Mouse (Mus musculus) neural tube, embryonic 14.5 days (tissue): Measurements from ENCODE around the gene Ltbp4. TPM values are rescaled to one million over a fixed set of nuclear protein-coding genes. Genes with fewer than 3 reads are reported as not detected.

ENCODE experiments used
- ATAC-seq: fragments of 200-750 bp; cut with Nextera tagmentation; 2 replicates; pipeline ENCODE4 v1.8.0; 2017; ENCODE audit warnings: low read depth, mild to moderate bottlenecking, moderate TSS enrichment, moderate library complexity
- H3K27ac ChIP-seq: fragments of 300-500 bp; sonication (generic); 2 replicates; pipeline ENCODE4 v1.5.1; 2014; ENCODE audit warnings: low read depth, mild to moderate bottlenecking, control low read depth, low read length, moderate library complexity, mixed read lengths
- H3K27me3 ChIP-seq: fragments of 300-500 bp; sonication (generic); 2 replicates; pipeline ENCODE4 v1.6.1; 2014; ENCODE audit warnings: low read length; ENCODE audit not compliant: control insufficient read depth, insufficient read depth
- H3K36me3 ChIP-seq: fragments of 300-500 bp; sonication (generic); 2 replicates; pipeline ENCODE4 v1.6.1; 2014; ENCODE audit warnings: low read length, mixed read lengths; ENCODE audit not compliant: control insufficient read depth, insufficient read depth
- H3K4me1 ChIP-seq: fragments of 300-500 bp; sonication (generic); 2 replicates; pipeline ENCODE4 v1.6.1; 2014; ENCODE audit warnings: low read length; ENCODE audit not compliant: control insufficient read depth, insufficient read depth
- H3K4me2 ChIP-seq: fragments of 300-500 bp; sonication (generic); 2 replicates; pipeline ENCODE4 v1.6.1; 2014; ENCODE audit warnings: mild to moderate bottlenecking, low read depth, low read length, control low read depth
- H3K4me3 ChIP-seq: fragments of 300-500 bp; sonication (generic); 2 replicates; pipeline ENCODE4 v1.5.1; 2014; ENCODE audit warnings: low read depth, low read length, control low read depth, mixed read lengths
- H3K9ac ChIP-seq: fragments of 300-500 bp; sonication (generic); replicated peaks from 2 replicates; pipeline ENCODE4 v1.6.1; 2014; ENCODE audit warnings: low read depth, mild to moderate bottlenecking, control low read depth, low read length, mixed read lengths
- H3K9me3 ChIP-seq: fragments of 300-500 bp; sonication (generic); 2 replicates; pipeline ENCODE4 v1.6.1; 2016; ENCODE audit warnings: low read length; ENCODE audit not compliant: control insufficient read depth
- WGBS: fragments of 180-500 bp; shearing (Covaris S2); extraction: QIAGEN DNeasy Blood & Tissue Kit; methylation state at CpG from one replicate; pipeline ENCODE4 v1.1.7; 2014; 5-methylcytosine and 5-hydroxymethylcytosine counted together
- polyA plus RNA-seq: library from polyadenylated mRNA; unstranded; fragments of >200 nt; fragmentation: Nextera tagmentation; extraction: Ambion mirVana; gene quantifications from 2 replicates; pipeline ENCODE4 v1.2.1, GENCODE M21; 2014

Gene Ltbp4
- 5.8 and 11.5 TPM in 2 replicates for polyA plus RNA-seq

DNA sequence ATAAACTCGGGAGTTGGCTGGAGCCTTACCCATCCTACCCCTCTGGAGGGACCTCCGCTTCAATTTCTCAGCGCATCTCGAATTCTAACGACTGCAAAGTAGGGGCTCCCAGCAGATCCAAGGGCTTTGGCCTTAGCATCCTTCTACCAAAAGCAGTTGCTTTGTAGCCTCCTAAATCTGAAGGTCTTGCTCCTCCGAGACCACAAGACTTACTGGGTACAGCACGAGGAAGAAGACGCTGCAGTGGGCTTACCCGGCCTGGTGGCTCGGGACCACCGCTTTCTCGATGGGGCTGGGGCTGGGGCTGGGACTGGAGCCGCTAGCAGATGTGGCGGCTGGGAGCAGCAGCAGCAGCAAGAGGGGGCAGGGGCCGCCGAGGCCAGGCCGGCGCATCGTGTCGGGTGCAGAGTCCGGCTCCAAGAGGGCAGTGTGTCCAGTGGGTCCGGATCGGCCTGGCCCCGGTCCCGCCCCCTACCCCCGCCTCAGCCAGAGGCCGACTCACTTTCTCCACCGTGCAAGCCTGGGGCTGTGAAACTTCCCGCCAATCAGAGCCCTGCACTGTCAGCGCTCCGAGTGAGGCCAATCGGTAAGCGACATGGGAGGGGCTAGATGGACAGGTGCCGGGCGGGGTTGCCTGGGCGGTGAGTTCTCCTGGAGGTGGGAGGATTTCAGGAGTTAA lies at the start of gene Ltbp4:
Gene Ltbp4 (minus strand): TSS at position 518 of the 679 bp plus-strand sequence.
- no peak for ATAC-seq
- H3K27ac ChIP-seq = no peak within 1 kb of the TSS
- H3K9me3 ChIP-seq = no peaks in the 10 kb centered on the region
- peak within 1 kb of the TSS; percentile 19 for H3K4me3 ChIP-seq
- peak within 1 kb of the TSS; percentile 43 for H3K4me2 ChIP-seq
- 2% methylated on average over 36 of the region's 36 CpGs for WGBS
- H3K4me1 ChIP-seq = peaks cover 25% of the 10 kb centered on the region; the same call in 1 of the 2 replicates
- H3K27me3 ChIP-seq = peaks cover 36% of the 10 kb centered on the region
- no peak within 1 kb of the TSS; the same call in 1 of the 2 replicates for H3K9ac ChIP-seq
- H3K36me3 ChIP-seq = peaks cover under 1% of the 10 kb centered on the region; the same call in 1 of the 2 replicates

- H3K27ac ChIP-seq = no peak overlapping the region
- H3K4me1 ChIP-seq = no peaks in the 10 kb centered on the region
- H3K4me3 ChIP-seq = no peak overlapping the region
- ATAC-seq = no peak
- no peak overlapping the region for H3K9ac ChIP-seq
- no peaks in the 10 kb centered on the region for H3K9me3 ChIP-seq
- no peaks in the 10 kb centered on the region for H3K27me3 ChIP-seq
- H3K36me3 ChIP-seq = no peaks in the 10 kb centered on the region
- WGBS = 32% methylated on average over 4 of the region's 4 CpGs
- no peak overlapping the region for H3K4me2 ChIP-seq
Observed at GRCm38 (mm10) chr7:27384731-27385130, 47.2 kb upstream of the Ltbp4 start.

GRCm38 (mm10) chr7:27384134-27384533 lies 46.6 kb upstream of the Ltbp4 start:
- Histone ChIP-seq H3K4me1 (no peaks in the 10 kb centered on the region), H3K36me3 (no peaks in the 10 kb centered on the region), H3K9ac (no peak overlapping the region), H3K4me3 (no peak overlapping the region), H3K4me2 (no peak overlapping the region), H3K27ac (no peak overlapping the region), H3K27me3 (no peaks in the 10 kb centered on the region; the same call in 1 of the 2 replicates), H3K9me3 (no peaks in the 10 kb centered on the region)
- no peak for ATAC-seq
- 60% methylated on average over 5 of the region's 5 CpGs for WGBS

GRCm38 (mm10) chr7:27383233-27383632 lies 45.7 kb upstream of the Ltbp4 start:
- H3K27ac ChIP-seq = no peak overlapping the region
- H3K4me3 ChIP-seq = no peak overlapping the region
- WGBS = 87% methylated on average over 1 of the region's 1 CpGs
- H3K36me3 ChIP-seq = no peaks in the 10 kb centered on the region
- H3K27me3 ChIP-seq = no peaks in the 10 kb centered on the region; the same call in 1 of the 2 replicates
- no peaks in the 10 kb centered on the region for H3K9me3 ChIP-seq
- no peak for ATAC-seq
- no peaks in the 10 kb centered on the region for H3K4me1 ChIP-seq
- H3K9ac ChIP-seq = no peak overlapping the region
- H3K4me2 ChIP-seq = no peak overlapping the region

GRCm38 (mm10) chr7:27381560-27381959 lies 44.1 kb upstream of the Ltbp4 start:
- H3K9me3 ChIP-seq = no peaks in the 10 kb centered on the region
- no peaks in the 10 kb centered on the region for H3K36me3 ChIP-seq
- 67% methylated on average over 4 of the region's 4 CpGs for WGBS
- no peak for ATAC-seq
- H3K4me3 ChIP-seq = no peak overlapping the region
- peaks cover 7% of the 10 kb centered on the region for H3K27me3 ChIP-seq
- no peak overlapping the region for H3K27ac ChIP-seq
- H3K4me1 ChIP-seq = no peaks in the 10 kb centered on the region
- H3K4me2 ChIP-seq = no peak overlapping the region
- H3K9ac ChIP-seq = no peak overlapping the region

DNA sequence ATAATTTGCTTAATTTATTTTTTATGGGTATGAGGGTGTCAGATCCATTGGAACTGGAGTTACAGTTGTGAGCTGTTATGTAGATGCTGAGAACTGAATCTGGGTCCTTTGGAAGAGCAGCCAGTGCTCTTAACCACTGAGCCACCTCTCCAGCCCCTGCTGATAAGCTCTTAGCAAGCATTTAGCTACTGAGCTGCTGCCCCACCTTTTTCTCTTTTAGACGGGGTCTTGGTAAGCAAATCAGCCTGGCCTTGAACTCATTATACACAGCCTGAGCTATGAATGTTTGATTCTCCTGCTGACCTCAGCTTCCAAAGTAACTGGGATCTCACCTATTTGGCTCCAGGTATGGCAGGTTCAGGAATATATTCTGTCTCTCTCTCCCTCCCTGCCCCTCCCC lies 43.5 kb upstream of the Ltbp4 start:
- Histone ChIP-seq H3K4me2 (no peak overlapping the region), H3K27me3 (peaks cover 10% of the 10 kb centered on the region), H3K9me3 (no peaks in the 10 kb centered on the region), H3K27ac (no peak overlapping the region), H3K36me3 (no peaks in the 10 kb centered on the region), H3K4me1 (no peaks in the 10 kb centered on the region), H3K9ac (no peak overlapping the region), H3K4me3 (no peak overlapping the region)
- no peak for ATAC-seq
- 44% methylated on average over 1 of the region's 1 CpGs for WGBS

DNA sequence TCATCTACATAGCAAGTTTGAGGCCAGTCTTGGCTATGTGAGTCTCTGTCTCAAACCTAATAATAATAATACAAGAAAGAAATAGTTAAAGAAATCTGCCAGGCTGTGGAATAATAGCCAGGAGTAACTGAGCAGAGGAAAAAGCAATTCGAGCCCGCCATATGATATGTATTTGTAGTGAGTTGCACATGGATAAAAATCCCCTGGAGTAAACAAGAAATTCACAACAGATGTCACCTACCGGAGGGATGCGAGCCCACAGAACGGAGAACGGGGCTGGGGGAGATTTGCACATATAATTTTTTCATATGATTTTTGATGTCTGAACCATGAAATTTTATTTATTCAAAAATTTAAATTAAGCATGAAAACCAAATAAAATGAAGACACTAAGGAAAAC lies 42.3 kb upstream of the Ltbp4 start:
- H3K4me2 ChIP-seq = no peak overlapping the region
- H3K36me3 ChIP-seq = no peaks in the 10 kb centered on the region
- no peaks in the 10 kb centered on the region for H3K4me1 ChIP-seq
- 76% methylated on average over 6 of the region's 6 CpGs for WGBS
- H3K27ac ChIP-seq = no peak overlapping the region
- no peak overlapping the region for H3K9ac ChIP-seq
- no peak overlapping the region for H3K4me3 ChIP-seq
- ATAC-seq = no peak
- peaks cover 16% of the 10 kb centered on the region for H3K27me3 ChIP-seq
- H3K9me3 ChIP-seq = no peaks in the 10 kb centered on the region

DNA sequence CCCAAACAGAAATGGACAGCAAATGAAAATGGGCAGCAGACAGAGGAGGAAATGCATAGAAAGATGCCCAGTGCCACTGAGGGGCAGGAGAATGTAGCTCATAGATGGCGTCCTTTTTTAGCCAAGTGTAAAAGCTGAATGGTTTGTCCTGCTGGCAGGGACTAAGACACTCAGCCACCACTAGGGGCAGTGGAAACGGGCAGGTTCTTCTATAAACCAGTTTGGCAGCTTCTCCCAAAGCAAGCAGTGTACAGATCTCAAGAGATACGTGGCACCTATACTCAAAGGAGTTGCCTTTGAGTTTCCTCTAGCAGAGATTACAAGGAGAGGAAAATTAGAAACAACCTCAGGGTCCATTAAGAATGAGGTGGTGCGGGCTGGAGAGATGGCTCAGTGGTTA lies 40.9 kb upstream of the Ltbp4 start:
- Histone ChIP-seq H3K9ac (no peak overlapping the region), H3K4me2 (no peak overlapping the region), H3K4me1 (no peaks in the 10 kb centered on the region), H3K36me3 (no peaks in the 10 kb centered on the region), H3K4me3 (no peak overlapping the region), H3K9me3 (no peaks in the 10 kb centered on the region), H3K27ac (no peak overlapping the region), H3K27me3 (peaks cover 29% of the 10 kb centered on the region)
- no peak for ATAC-seq
- WGBS = 29% methylated on average over 4 of the region's 4 CpGs

DNA sequence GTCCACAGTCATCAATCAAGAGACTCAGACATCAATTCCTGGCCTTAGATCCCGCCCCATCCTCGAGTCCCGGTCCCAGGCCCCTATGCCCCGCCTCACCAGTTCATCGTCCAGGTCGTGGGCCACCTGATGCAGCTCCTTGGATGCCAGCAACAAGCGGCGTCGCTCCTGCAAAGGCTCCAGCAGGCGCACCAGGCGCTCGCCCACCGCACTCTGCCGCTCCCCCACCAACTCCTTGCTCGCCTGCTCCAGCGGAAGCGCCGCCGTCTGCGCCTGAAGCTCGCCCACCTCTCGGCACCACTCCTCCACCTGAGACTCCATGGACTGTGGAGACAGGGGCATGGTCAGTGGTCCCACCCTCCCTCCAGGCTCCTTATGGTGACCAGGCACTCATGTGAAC lies 37.8 kb upstream of the Ltbp4 start:
- no peak for ATAC-seq
- H3K27me3 ChIP-seq = peaks cover 58% of the 10 kb centered on the region
- no peaks in the 10 kb centered on the region for H3K36me3 ChIP-seq
- WGBS = 3% methylated on average over 22 of the region's 22 CpGs
- H3K27ac ChIP-seq = no peak overlapping the region
- H3K4me2 ChIP-seq = no peak overlapping the region
- H3K4me1 ChIP-seq = no peaks in the 10 kb centered on the region
- no peak overlapping the region for H3K9ac ChIP-seq
- H3K9me3 ChIP-seq = no peaks in the 10 kb centered on the region
- H3K4me3 ChIP-seq = no peak overlapping the region
